Mouse (Mus musculus) embryonic facial prominence, embryonic 12.5 days (tissue): ENCODE data around the gene Serpina5. TPM values are rescaled to one million over a fixed set of nuclear protein-coding genes. Genes with fewer than 3 reads are reported as not detected.
"Not testable (repeated sequence)": the region's sequence is repeated elsewhere in the genome, so short reads cannot be mapped to it uniquely, and the experiment has no call there.

ENCODE experiments used
- ATAC-seq: fragments of 200-750 bp; cut with Nextera tagmentation; 2 replicates; pipeline ENCODE4 v1.8.0; 2017; ENCODE audit not compliant: insufficient number of reproducible peaks, insufficient read depth, low FRiP score, low TSS enrichment
- H3K27ac ChIP-seq: fragments of 300-500 bp; sonication (generic); 2 replicates; pipeline ENCODE4 v1.5.1; 2016; ENCODE audit warnings: mild to moderate bottlenecking
- H3K27me3 ChIP-seq: fragments of 300-500 bp; sonication (generic); 2 replicates; pipeline ENCODE4 v1.6.1; 2016; ENCODE audit warnings: mild to moderate bottlenecking, moderate library complexity
- H3K36me3 ChIP-seq: fragments of 300-500 bp; sonication (generic); 2 replicates; pipeline ENCODE4 v1.6.1; 2016; ENCODE audit warnings: mild to moderate bottlenecking
- H3K4me1 ChIP-seq: fragments of 300-500 bp; sonication (generic); 2 replicates; pipeline ENCODE4 v1.6.1; 2016
- H3K4me2 ChIP-seq: fragments of 300-500 bp; sonication (generic); replicated peaks from 2 replicates; pipeline ENCODE4 v1.6.1; 2016; ENCODE audit warnings: mild to moderate bottlenecking, moderate library complexity
- H3K4me3 ChIP-seq: fragments of 300-500 bp; sonication (generic); 2 replicates; pipeline ENCODE4 v1.5.1; 2016; ENCODE audit warnings: mild to moderate bottlenecking
- H3K9ac ChIP-seq: fragments of 300-500 bp; sonication (generic); 2 replicates; pipeline ENCODE4 v1.6.1; 2016; ENCODE audit warnings: mild to moderate bottlenecking, moderate library complexity
- H3K9me3 ChIP-seq: fragments of 300-500 bp; sonication (generic); 2 replicates; pipeline ENCODE4 v1.6.1; 2016; ENCODE audit warnings: mild to moderate bottlenecking, moderate library complexity
- WGBS: fragments of 180-500 bp; shearing (Covaris S2); methylation state at CpG from one replicate; pipeline ENCODE4 v1.1.7; 2016; 5-methylcytosine and 5-hydroxymethylcytosine counted together
- polyA plus RNA-seq: library from polyadenylated mRNA; unstranded; fragments of >200 nt; fragmentation: Nextera tagmentation; extraction: Ambion mirVana; gene quantifications from 2 replicates; pipeline ENCODE4 v1.2.1, GENCODE M21; 2016

The Serpina5 gene
- polyA plus RNA-seq, 1 experiment from 2014 or later = not detected

DNA sequence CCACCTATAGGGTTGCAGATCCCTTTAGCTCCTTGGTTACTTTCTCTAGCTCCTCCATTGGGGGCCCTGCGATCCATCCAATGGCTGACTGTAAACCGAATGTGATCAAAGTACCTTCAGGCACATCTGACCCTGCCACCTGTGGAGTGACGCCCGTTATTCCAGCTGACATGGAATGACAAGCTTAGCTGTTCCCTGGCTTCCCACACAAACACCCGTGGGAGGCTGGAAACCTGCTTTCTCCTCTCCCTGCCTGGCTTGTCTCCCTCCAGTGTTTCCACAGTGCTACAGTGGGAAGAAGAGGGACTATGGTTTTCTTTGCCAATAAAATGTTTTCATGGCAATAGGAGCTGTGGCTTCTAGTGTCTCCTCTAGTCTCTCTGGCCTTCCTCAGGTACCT lies 28.6 kb upstream of the Serpina5 start:
- H3K27ac ChIP-seq = no peak overlapping the region
- H3K4me3 ChIP-seq = no peak overlapping the region
- H3K27me3 ChIP-seq = no peaks in the 10 kb centered on the region
- no peaks in the 10 kb centered on the region for H3K36me3 ChIP-seq
- H3K4me1 ChIP-seq = no peaks in the 10 kb centered on the region
- no peaks in the 10 kb centered on the region for H3K9me3 ChIP-seq
- ATAC-seq = no peak
- WGBS = 67% methylated on average over 5 of the region's 5 CpGs
- no peak overlapping the region for H3K4me2 ChIP-seq
- no peak overlapping the region for H3K9ac ChIP-seq

DNA sequence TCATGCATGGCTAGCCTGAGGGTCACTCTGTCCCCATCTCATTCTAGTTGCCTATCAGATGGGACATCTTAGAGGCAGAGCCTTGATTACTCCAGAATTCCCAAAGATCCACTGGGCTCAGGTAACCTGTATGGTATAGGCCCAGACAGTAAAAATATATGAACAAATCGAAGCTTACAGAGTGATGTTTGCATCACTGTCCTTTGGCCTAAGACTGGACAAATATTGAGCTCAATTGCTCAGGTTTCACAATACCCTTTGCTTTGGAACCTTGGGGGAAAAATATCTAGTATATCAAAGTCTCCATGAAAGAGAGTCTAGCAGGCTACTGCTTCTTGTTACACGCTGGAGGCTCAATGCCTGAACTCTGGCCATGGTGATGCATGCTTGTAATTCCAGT lies 10.8 kb upstream of the Serpina5 start:
- Histone ChIP-seq H3K36me3 (no peaks in the 10 kb centered on the region), H3K27me3 (no peaks in the 10 kb centered on the region), H3K4me2 (no peak overlapping the region), H3K4me3 (no peak overlapping the region), H3K4me1 (no peaks in the 10 kb centered on the region), H3K27ac (no peak overlapping the region), H3K9me3 (no peaks in the 10 kb centered on the region), H3K9ac (no peak overlapping the region)
- 69% methylated on average over 2 of the region's 2 CpGs for whole genome bisulfite sequencing
- ATAC-seq = no peak

- no peak for ATAC-seq
- H3K9ac ChIP-seq = no peak overlapping the region
- no peak overlapping the region for H3K4me2 ChIP-seq
- H3K27me3 ChIP-seq = no peaks in the 10 kb centered on the region
- H3K27ac ChIP-seq = no peak overlapping the region
- no peaks in the 10 kb centered on the region for H3K36me3 ChIP-seq
- no peak overlapping the region for H3K4me3 ChIP-seq
- H3K4me1 ChIP-seq = no peaks in the 10 kb centered on the region
- WGBS = 74% methylated on average over 1 of the region's 1 CpGs
- no peaks in the 10 kb centered on the region for H3K9me3 ChIP-seq
Measured at GRCm38 (mm10) chr12:104091303-104091702, 9.6 kb upstream of the Serpina5 start.

GRCm38 (mm10) chr12:104105847-104106246 lies 4.9 kb downstream of the Serpina5 start:
- H3K4me3 ChIP-seq = no peak overlapping the region
- no peaks in the 10 kb centered on the region for H3K4me1 ChIP-seq
- no peaks in the 10 kb centered on the region for H3K9me3 ChIP-seq
- no peak for ATAC-seq
- no peaks in the 10 kb centered on the region for H3K36me3 ChIP-seq
- H3K9ac ChIP-seq = no peak overlapping the region
- no peak overlapping the region for H3K27ac ChIP-seq
- H3K4me2 ChIP-seq = no peak overlapping the region
- no peaks in the 10 kb centered on the region for H3K27me3 ChIP-seq

- Histone ChIP-seq H3K9me3 (no peaks in the 10 kb centered on the region), H3K4me1 (no peaks in the 10 kb centered on the region), H3K4me2 (no peak overlapping the region), H3K36me3 (no peaks in the 10 kb centered on the region), H3K4me3 (no peak overlapping the region), H3K27ac (no peak overlapping the region), H3K9ac (no peak overlapping the region), H3K27me3 (no peaks in the 10 kb centered on the region)
- no peak for ATAC-seq
Measured at GRCm38 (mm10) chr12:104106919-104107318, 6.0 kb downstream of the Serpina5 start.

DNA sequence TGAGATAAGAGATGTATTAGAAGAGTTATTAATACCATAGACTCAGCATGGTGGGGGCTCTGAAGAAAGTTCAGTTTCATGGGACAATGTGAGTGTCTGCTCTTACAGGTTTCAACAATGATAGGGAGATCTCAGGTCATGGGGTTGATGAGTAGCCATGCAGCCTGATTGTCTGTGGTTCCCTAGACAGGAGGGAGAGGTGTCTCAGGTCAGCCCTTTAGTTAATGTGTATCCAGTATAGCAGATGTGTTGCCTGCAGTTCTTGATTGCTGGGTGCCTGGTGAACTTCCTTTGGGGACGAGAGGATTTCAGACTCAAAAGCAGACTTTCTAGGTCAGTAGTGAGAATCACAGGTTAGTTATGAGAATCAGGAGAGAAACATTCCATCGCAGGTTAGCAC lies 7.6 kb downstream of the Serpina5 start:
- H3K4me1 ChIP-seq = no peaks in the 10 kb centered on the region
- WGBS = 87% methylated on average over 2 of the region's 2 CpGs

DNA sequence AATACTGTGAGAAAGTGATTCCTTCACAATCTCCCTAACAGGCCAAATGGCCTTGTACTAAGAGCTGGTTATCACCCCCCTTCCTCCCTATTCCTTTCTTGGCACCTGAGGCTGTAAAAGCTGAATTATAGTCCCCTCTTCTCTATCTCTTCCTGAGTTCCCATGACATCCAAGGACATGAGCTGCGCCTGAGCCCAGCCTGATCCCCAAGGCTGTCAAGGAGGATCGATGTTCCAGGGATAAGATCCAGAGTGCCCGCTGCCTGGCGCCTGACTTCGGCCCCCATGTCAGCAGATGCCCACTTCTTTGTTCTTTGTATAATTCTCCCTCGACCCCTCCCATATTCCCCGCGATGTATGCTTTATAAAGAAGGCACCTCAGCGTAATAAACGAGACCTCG lies 11.4 kb downstream of the Serpina5 start, which contains the start of gene Serpina3a:
Gene Serpina3a (plus strand): TSS at position 392 of the 400 bp plus-strand sequence.
- 90% methylated on average over 11 of the region's 11 CpGs for WGBS
- H3K27me3 ChIP-seq, H3K9ac ChIP-seq, H3K9me3 ChIP-seq, ATAC-seq, H3K4me3 ChIP-seq, H3K4me2 ChIP-seq, H3K36me3 ChIP-seq, H3K27ac ChIP-seq, H3K4me1 ChIP-seq: not testable (repeated sequence)

More for the DNA sequence above, 7.6 kb downstream of the Serpina5 start:
- Histone ChIP-seq H3K4me3 (no peak overlapping the region), H3K27me3 (no peaks in the 10 kb centered on the region), H3K27ac (no peak overlapping the region), H3K9me3 (no peaks in the 10 kb centered on the region), H3K9ac (no peak overlapping the region), H3K4me2 (no peak overlapping the region), H3K36me3 (no peaks in the 10 kb centered on the region)
- no peak for ATAC-seq

- Histone ChIP-seq H3K4me2 (no peak overlapping the region), H3K36me3 (no peaks in the 10 kb centered on the region), H3K4me3 (no peak overlapping the region), H3K27ac (no peak overlapping the region), H3K27me3 (no peaks in the 10 kb centered on the region), H3K9me3 (no peaks in the 10 kb centered on the region), H3K4me1 (no peaks in the 10 kb centered on the region), H3K9ac (no peak overlapping the region)
- ATAC-seq = no peak
- 59% methylated on average over 3 of the region's 3 CpGs for WGBS
Measured at GRCm38 (mm10) chr12:104114921-104115579, 14.1 kb downstream of the Serpina5 start.

GRCm38 (mm10) chr12:104123097-104123496 lies 22.2 kb downstream of the Serpina5 start:
- Histone ChIP-seq H3K36me3 (no peaks in the 10 kb centered on the region), H3K9me3 (no peaks in the 10 kb centered on the region), H3K27ac (no peak overlapping the region), H3K9ac (no peak overlapping the region), H3K4me2 (no peak overlapping the region), H3K4me1 (no peaks in the 10 kb centered on the region), H3K27me3 (no peaks in the 10 kb centered on the region), H3K4me3 (no peak overlapping the region)
- 81% methylated on average over 1 of the region's 1 CpGs for WGBS
- ATAC-seq = no peak

GRCm38 (mm10) chr12:104123996-104124395 lies 23.1 kb downstream of the Serpina5 start:
- no peaks in the 10 kb centered on the region for H3K36me3 ChIP-seq
- H3K27ac ChIP-seq = no peak overlapping the region
- ATAC-seq = no peak
- no peak overlapping the region for H3K4me2 ChIP-seq
- WGBS = 86% methylated on average over 2 of the region's 2 CpGs
- H3K9me3 ChIP-seq = no peaks in the 10 kb centered on the region
- H3K9ac ChIP-seq = no peak overlapping the region
- no peaks in the 10 kb centered on the region for H3K4me1 ChIP-seq
- no peaks in the 10 kb centered on the region for H3K27me3 ChIP-seq
- H3K4me3 ChIP-seq = no peak overlapping the region

DNA sequence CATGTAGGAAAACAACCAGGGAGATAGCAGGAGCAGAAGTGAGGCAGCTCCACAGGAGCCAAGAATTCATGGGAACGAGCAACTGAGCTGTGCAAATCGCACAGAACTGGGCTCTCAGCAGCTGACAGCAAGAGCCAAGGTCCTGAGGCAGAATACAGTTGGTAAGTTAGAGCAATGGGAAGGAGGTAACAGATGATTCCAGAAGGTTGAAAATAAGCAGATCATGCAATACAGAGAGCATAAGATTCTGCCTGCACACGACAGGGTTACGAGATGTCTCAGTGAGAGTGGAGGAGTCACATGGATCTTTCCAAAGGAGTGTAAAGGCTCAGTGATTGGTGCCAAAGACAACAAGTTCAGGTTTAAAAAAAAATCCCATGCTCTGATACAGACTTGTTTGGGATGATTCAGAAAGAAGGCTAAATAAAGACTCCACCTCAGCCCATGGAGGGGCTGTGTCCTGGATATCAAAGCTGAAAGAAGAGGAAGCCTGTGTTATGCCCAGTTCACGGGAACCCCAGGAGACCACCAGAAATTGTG lies 24.2 kb downstream of the Serpina5 start:
- no peaks in the 10 kb centered on the region for H3K4me1 ChIP-seq
- ATAC-seq = no peak
- no peak overlapping the region for H3K4me2 ChIP-seq
- no peak overlapping the region for H3K4me3 ChIP-seq
- H3K27me3 ChIP-seq = no peaks in the 10 kb centered on the region
- no peaks in the 10 kb centered on the region for H3K36me3 ChIP-seq
- H3K27ac ChIP-seq = no peak overlapping the region
- no peaks in the 10 kb centered on the region for H3K9me3 ChIP-seq
- WGBS = 80% methylated on average over 5 of the region's 5 CpGs
- H3K9ac ChIP-seq = no peak overlapping the region

- Histone ChIP-seq H3K4me3 (no peak within 1 kb of the TSS), H3K9ac (no peak within 1 kb of the TSS), H3K27ac (no peak within 1 kb of the TSS), H3K4me2 (no peak within 1 kb of the TSS), H3K9me3 (no peaks in the 10 kb centered on the region), H3K4me1 (no peaks in the 10 kb centered on the region), H3K27me3 (no peaks in the 10 kb centered on the region), H3K36me3 (no peaks in the 10 kb centered on the region)
- 81% methylated on average over 5 of the region's 5 CpGs for WGBS
- ATAC-seq = no peak
Measured at GRCm38 (mm10) chr12:104127696-104128095, 26.8 kb downstream of the Serpina5 start, which contains the start of gene Serpina3b. Serpina3b (plus strand) TSS chr12:104127996.
